Mouse (Mus musculus): ENCODE results near the gene Ppp1r11.

The Ppp1r11 gene

GRCm38 (mm10) chr17:36915076-36915475, 36.5 kb downstream of the Ppp1r11 start:
- DNase-seq (ENCODE audit: low spot score): peak; percentile 38

GRCm38 (mm10) chr17:36914108-36914507, 37.4 kb downstream of the Ppp1r11 start:
- peak; percentile 77 for DNase-seq (ENCODE audit: low spot score)

GRCm38 (mm10) chr17:36912031-36912430, 39.5 kb downstream of the Ppp1r11 start:
- DNase-seq (ENCODE audit: low spot score): no peak

- no peak for DNase-seq (ENCODE audit: low spot score)
Observed at GRCm38 (mm10) chr17:36909802-36910201, 41.7 kb downstream of the Ppp1r11 start.

- DNase-seq (ENCODE audit: low spot score): no peak
Observed at GRCm38 (mm10) chr17:36908235-36908634, 43.3 kb downstream of the Ppp1r11 start.

GRCm38 (mm10) chr17:36903651-36904050, 47.9 kb downstream of the Ppp1r11 start:
- DNase-seq (ENCODE audit: low spot score): peak; percentile 9

- no peak for DNase-seq (ENCODE audit: low spot score)
Observed at GRCm38 (mm10) chr17:36900691-36901090, 50.9 kb downstream of the Ppp1r11 start.

GRCm38 (mm10) chr17:36900001-36900400, 51.5 kb downstream of the Ppp1r11 start:
- no peak for DNase-seq (ENCODE audit: low spot score)

- DNase-seq (ENCODE audit: low spot score): no peak
Observed at GRCm38 (mm10) chr17:36899376-36899775, 52.2 kb downstream of the Ppp1r11 start.

Data from lung, postnatal 25 days (tissue).